23 mouse cellular contexts compared by ENCODE assay signal in the genomic region with DNA sequence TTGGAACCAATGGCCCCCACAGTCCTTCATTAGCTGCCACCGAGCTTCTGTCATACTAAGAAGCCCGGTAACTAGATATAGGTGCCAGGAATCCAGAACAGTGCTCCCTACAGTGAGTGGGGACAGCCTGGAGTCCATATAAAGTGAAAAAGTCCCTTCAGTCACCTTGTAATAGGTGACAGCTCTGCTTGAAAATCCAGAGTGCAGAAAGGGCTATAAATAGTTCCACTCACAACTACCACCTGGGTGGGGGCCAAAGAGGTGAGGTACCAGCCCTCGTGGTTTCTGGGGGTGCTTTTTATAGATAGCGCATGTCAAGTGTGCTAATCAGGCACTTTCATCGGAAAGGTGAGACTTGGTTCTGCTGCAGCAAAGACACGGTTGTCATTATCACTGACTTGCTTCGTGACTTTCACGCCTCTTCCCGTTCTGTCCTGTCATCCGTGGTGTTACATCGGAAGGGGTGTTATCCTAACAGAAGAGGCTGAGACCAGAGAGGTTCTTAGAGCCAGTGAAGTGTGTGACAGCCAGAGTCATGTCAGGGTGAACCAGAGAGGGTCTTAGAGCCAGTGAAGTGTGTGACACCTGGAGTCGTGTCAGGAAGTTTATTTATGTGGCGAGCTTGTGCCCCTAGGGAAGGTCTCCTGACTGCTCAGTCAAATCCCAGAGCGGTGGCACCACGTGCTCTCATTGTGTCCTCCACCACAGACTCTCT.
DNase-seq lines count a peak whose midpoint lies in the region; ATAC-seq and TF ChIP-seq lines count a peak whose summit lies in the region.
"Had no signal": no experiment of that assay in that cellular context is flagged by ENCODE, and none has a peak within 500 bp of the region (broad histone marks: within the 10 kb centered on the region; RNA-seq: fewer than 3 reads in every experiment).

No protein-coding gene starts in this region.

- H3K36me3 ChIP-seq in heart, adult 2 months (ENCODE audit: control insufficient read depth, insufficient read depth, low read length), result no peaks in the 10 kb centered on the region
- no peaks in the 10 kb centered on the region for H3K36me3 ChIP-seq in heart, embryonic 10.5 days
- H3K36me3 ChIP-seq in heart, postnatal 0 days (replicated peaks; ENCODE audit: control insufficient read depth, insufficient read depth, low read length), result no peaks in the 10 kb centered on the region
- H3K36me3 ChIP-seq: forebrain, embryonic 10.5 days; hindbrain, embryonic 15.5 days; liver, embryonic 15.5 days; midbrain, embryonic 13.5 days; stomach, embryonic 15.5 days had no signal

- no peaks in the 10 kb centered on the region; the same call in 1 of the 2 replicates for H3K4me1 ChIP-seq in heart, adult 2 months (ENCODE audit: control insufficient read depth, insufficient read depth, low read length)
- H3K4me1 ChIP-seq in heart, embryonic 10.5 days, result peaks cover 89% of the 10 kb centered on the region
- H3K4me1 ChIP-seq in heart, postnatal 0 days (ENCODE audit: control insufficient read depth, insufficient read depth), result peaks cover 39% of the 10 kb centered on the region
- H3K4me1 ChIP-seq: liver, embryonic 15.5 days; stomach, embryonic 15.5 days had no signal

- no peaks in the 10 kb centered on the region for H3K9me3 ChIP-seq in heart, embryonic 10.5 days
- H3K9me3 ChIP-seq in heart, postnatal 0 days (replicated peaks; ENCODE audit: control insufficient read depth, low read length), result no peaks in the 10 kb centered on the region
- H3K9me3 ChIP-seq: forebrain, embryonic 10.5 days; hindbrain, embryonic 15.5 days; liver, embryonic 15.5 days; midbrain, embryonic 13.5 days; stomach, embryonic 15.5 days had no signal

- no peaks in the 10 kb centered on the region for H3K79me2 ChIP-seq in heart, adult 2 months (replicated peaks; ENCODE audit: control insufficient read depth, insufficient read depth, low read length)

- TF ChIP-seq CTCF in heart, adult 2 months (IDR thresholded peaks at IDR 0.05), result no peak
- TF ChIP-seq CTCF in heart, postnatal 0 days (IDR thresholded peaks at IDR 0.05; ENCODE audit: low read depth), result no peak

- no peak for TF ChIP-seq EP300 in heart, adult 2 months (IDR thresholded peaks at IDR 0.05; ENCODE audit: insufficient read depth, low read depth, low read length)
- peak; percentile 77 for TF ChIP-seq EP300 in heart, postnatal 0 days (IDR thresholded peaks at IDR 0.05; ENCODE audit: low read depth)

- no peak overlapping the region for H3K9ac ChIP-seq in heart, adult 2 months (ENCODE audit: low read depth, low read length)
- no peak overlapping the region for H3K9ac ChIP-seq in heart, postnatal 0 days (replicated peaks; ENCODE audit: low read depth, low read length)
- H3K9ac ChIP-seq: forebrain, postnatal 0 days; hindbrain, embryonic 15.5 days; liver, embryonic 15.5 days; midbrain, embryonic 13.5 days; stomach, embryonic 15.5 days had no signal

- peak; percentile 31 to 52 for DNase-seq in heart, adult 18-20 months
- no peak for DNase-seq in heart, postnatal 25 days (ENCODE audit: low spot score)
- peak in 1 of 2 experiments; percentile 29 for DNase-seq in heart, adult 2 months
- DNase-seq in heart, embryonic 10.5 days (ENCODE audit: low spot score), result peak; percentile 80
- peak; percentile 77 for DNase-seq in heart, postnatal 0 days (ENCODE audit: low spot score)
- no peak for DNase-seq in thymus, postnatal 25 days
- DNase-seq: adrenal gland, postnatal 36 days; B cell, adult 2 months; cerebellum, adult 11-12 months; cerebellum, postnatal 25 days; embryo, embryonic 11 days; forebrain, postnatal 0 days; kidney, postnatal 4 days; right cerebral cortex, postnatal 14 days; thymus, adult 2 months had no signal

- no peak overlapping the region for H3K4me2 ChIP-seq in heart, postnatal 0 days (ENCODE audit: low read depth, low read length)
- H3K4me2 ChIP-seq: hindbrain, embryonic 15.5 days; liver, embryonic 15.5 days; midbrain, embryonic 13.5 days; stomach, embryonic 15.5 days had no signal

- WGBS in heart, adult 2 months, result 56% methylated on average over 15 of the region's 15 CpGs
- WGBS in heart, embryonic 10.5 days, result 34% methylated on average over 15 of the region's 15 CpGs
- 33% methylated on average over 15 of the region's 15 CpGs for WGBS in heart, postnatal 0 days

- ATAC-seq in heart, postnatal 0 days (ENCODE audit: insufficient read depth, low read depth), result peak; percentile 82
- no peak for ATAC-seq in inflammation-experienced regulatory T-cells, adult 6 months
- ATAC-seq: intestine, embryonic 16.5 days; lung, postnatal 0 days; midbrain, embryonic 13.5 days had no signal

- no peak overlapping the region for H3K4me3 ChIP-seq in heart, adult 2 months
- H3K4me3 ChIP-seq in heart, embryonic 10.5 days, result no peak overlapping the region; the same call in 1 of the 2 replicates
- H3K4me3 ChIP-seq in heart, postnatal 0 days (ENCODE audit: low read depth, low read length), result no peak overlapping the region
- H3K4me3 ChIP-seq: forebrain, embryonic 10.5 days; hindbrain, embryonic 15.5 days; liver, embryonic 15.5 days; midbrain, embryonic 13.5 days; stomach, embryonic 15.5 days had no signal

- peak overlapping the region; percentile 11; the same call in 1 of the 2 replicates for H3K27ac ChIP-seq in heart, adult 2 months
- H3K27ac ChIP-seq in heart, embryonic 10.5 days, result peak overlapping the region; percentile 83
- peak overlapping the region; percentile 84 for H3K27ac ChIP-seq in heart, postnatal 0 days (ENCODE audit: low read depth)
- H3K27ac ChIP-seq: forebrain, embryonic 10.5 days; hindbrain, embryonic 15.5 days; liver, embryonic 15.5 days; midbrain, embryonic 13.5 days; stomach, embryonic 15.5 days had no signal

- intact Hi-C loops in heart, postnatal 25 days (cut with DNase I), result no loop called here
- intact Hi-C loops in heart, adult 2 months (cut with DNase I), result no loop called here

- H3K27me3 ChIP-seq in heart, adult 2 months (ENCODE audit: control insufficient read depth, insufficient read depth, low read length), result no peaks in the 10 kb centered on the region
- peaks cover 18% of the 10 kb centered on the region for H3K27me3 ChIP-seq in heart, embryonic 10.5 days (ENCODE audit: insufficient read depth, poor library complexity, severe bottlenecking)
- H3K27me3 ChIP-seq in heart, postnatal 0 days (ENCODE audit: control insufficient read depth, insufficient read depth, low read length), result no peaks in the 10 kb centered on the region
- H3K27me3 ChIP-seq: hindbrain, embryonic 15.5 days; stomach, embryonic 15.5 days had no signal

- TF ChIP-seq POLR2A in heart, adult 2 months (IDR thresholded peaks at IDR 0.05; ENCODE audit: insufficient read depth, low read depth, low read length), result no peak

Comparison
In these comparisons a context has a peak if more than half of its experiments do, and no peak if none do; other contexts are left out.
1. DNase-seq: peak in heart, adult 18-20 months (2 of 2), heart, embryonic 10.5 days (single experiment) and heart, postnatal 0 days (single experiment); none in heart, postnatal 25 days (single experiment) and thymus, postnatal 25 days (single experiment).
2. H3K27ac ChIP-seq: peak in every context shown above with its lines; median percentile 84 in heart, postnatal 0 days; 83 in heart, embryonic 10.5 days; 11 in heart, adult 2 months.